Mouse (Mus musculus): ENCODE measurements around the gene Gm19402. TPM values are rescaled to one million over a fixed set of nuclear protein-coding genes. Genes with fewer than 3 reads are reported as not detected.
A peak's percentile ranks its signal among the peaks of the same experiment; 100 is the strongest.
"Not testable (repeated sequence)": the region's sequence is repeated elsewhere in the genome, so short reads cannot be mapped to it uniquely, and the experiment has no call there.

Gm19402 gene
- total RNA-seq (2021): not detected
- long read RNA-seq, experiment 1: 0 reads
- long read RNA-seq, experiment 2: 0 reads

GRCm38 (mm10) chr10:77690356-77690807, at the start of gene Gm19402:
Gene Gm19402 (minus strand): TSS chr10:77690757.
- not testable (repeated sequence) for DNase-seq (ENCODE audit: low spot score in 2 of 2)

GRCm38 (mm10) chr10:77738929-77739328, 48.4 kb upstream of the Gm19402 start:
- no peak for DNase-seq (ENCODE audit: low spot score in 2 of 2)

GRCm38 (mm10) chr10:77735928-77736327, 45.4 kb upstream of the Gm19402 start:
- DNase-seq (ENCODE audit: low spot score in 2 of 2): no peak

GRCm38 (mm10) chr10:77729241-77729640, 38.7 kb upstream of the Gm19402 start:
- peak; percentile 8 to 25 for DNase-seq (ENCODE audit: low spot score in 2 of 2)

GRCm38 (mm10) chr10:77728280-77728679, 37.7 kb upstream of the Gm19402 start:
- DNase-seq (ENCODE audit: low spot score in 2 of 2): no peak

GRCm38 (mm10) chr10:77726186-77726585, 35.6 kb upstream of the Gm19402 start, which contains the start of gene Gm10100:
Gene Gm10100 (plus strand): TSS chr10:77726486.
- DNase-seq (ENCODE audit: low spot score in 2 of 2): no peak

GRCm38 (mm10) chr10:77724855-77725254, 34.3 kb upstream of the Gm19402 start:
- no peak for DNase-seq (ENCODE audit: low spot score in 2 of 2)

GRCm38 (mm10) chr10:77720299-77720698, 29.7 kb upstream of the Gm19402 start, which contains the start of gene Krtap12-1:
Gene Krtap12-1 (plus strand): TSS chr10:77720599.
- not testable (repeated sequence) for DNase-seq (ENCODE audit: low spot score in 2 of 2)

- DNase-seq (ENCODE audit: low spot score in 2 of 2): no peak
These were observed 24.9 kb upstream of the Gm19402 start, which contains the start of gene Gm10142 for GRCm38 (mm10) chr10:77715507-77715906. Gene Gm10142 (plus strand): TSS chr10:77715807.

GRCm38 (mm10) chr10:77713734-77714133, 23.2 kb upstream of the Gm19402 start:
- DNase-seq (ENCODE audit: low spot score in 2 of 2): no peak

GRCm38 (mm10) chr10:77711157-77711556, 20.6 kb upstream of the Gm19402 start, which contains the start of gene Gm10024:
Gene Gm10024 (plus strand): TSS chr10:77711457.
- DNase-seq (ENCODE audit: low spot score in 2 of 2): not testable (repeated sequence)

- DNase-seq (ENCODE audit: low spot score in 2 of 2): no peak
These were observed 19.3 kb upstream of the Gm19402 start for GRCm38 (mm10) chr10:77709831-77710230.

- no peak for DNase-seq (ENCODE audit: low spot score in 2 of 2)
These were observed 15.8 kb upstream of the Gm19402 start, which contains the start of gene Gm10272 for GRCm38 (mm10) chr10:77706326-77706725. Gene Gm10272 (plus strand): TSS chr10:77706626.

- no peak for DNase-seq (ENCODE audit: low spot score in 2 of 2)
These were observed 6.6 kb upstream of the Gm19402 start, which contains the start of gene Gm9508 for GRCm38 (mm10) chr10:77697133-77697532. Gene Gm9508 (minus strand): TSS chr10:77697233.

- DNase-seq (ENCODE audit: low spot score in 2 of 2): no peak
These were observed 3.5 kb downstream of the Gm19402 start for GRCm38 (mm10) chr10:77687021-77687420.

- DNase-seq (ENCODE audit: low spot score in 2 of 2): no peak
These were observed 4.5 kb downstream of the Gm19402 start, which contains the start of gene Tspear for GRCm38 (mm10) chr10:77685895-77686664. Gene Tspear (plus strand): TSS chr10:77686569.

GRCm38 (mm10) chr10:77684181-77684580, 6.4 kb downstream of the Gm19402 start:
- no peak for DNase-seq (ENCODE audit: low spot score in 2 of 2)

- no peak for DNase-seq (ENCODE audit: low spot score in 2 of 2)
These were observed 7.6 kb downstream of the Gm19402 start for GRCm38 (mm10) chr10:77682994-77683393.

- DNase-seq (ENCODE audit: low spot score in 2 of 2): no peak
These were observed 13.0 kb downstream of the Gm19402 start for GRCm38 (mm10) chr10:77677562-77677961.

- DNase-seq (ENCODE audit: low spot score in 2 of 2): no peak
These were observed 16.8 kb downstream of the Gm19402 start for GRCm38 (mm10) chr10:77673765-77674164.

GRCm38 (mm10) chr10:77671519-77671918, 19.0 kb downstream of the Gm19402 start:
- DNase-seq (ENCODE audit: low spot score in 2 of 2): no peak

GRCm38 (mm10) chr10:77670710-77671109, 19.8 kb downstream of the Gm19402 start:
- DNase-seq (ENCODE audit: low spot score in 2 of 2): no peak
